ENCODE assay signal across 23 mouse cellular contexts in the genomic region with DNA sequence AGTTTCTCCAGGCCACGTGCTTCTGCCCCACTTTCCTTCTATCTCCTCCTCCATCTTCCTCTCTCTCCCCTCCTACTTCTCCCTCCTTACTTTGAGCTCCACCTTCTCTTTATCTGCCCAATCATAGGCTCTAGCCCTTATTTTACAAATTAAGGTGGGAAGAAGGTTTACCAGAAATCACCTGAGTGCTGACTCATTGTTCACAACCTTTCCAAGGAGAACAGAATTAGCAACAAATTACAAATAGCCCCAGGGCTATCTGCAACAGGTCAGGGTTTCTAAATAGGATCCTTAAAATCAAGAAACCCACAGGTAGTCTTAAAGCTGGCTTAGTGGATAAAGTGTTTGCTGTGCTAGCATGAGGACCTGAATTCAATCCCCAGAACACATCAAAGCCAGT.
DNase-seq lines count a peak whose midpoint lies in the region; TF ChIP-seq lines count a peak whose summit lies in the region.
"Had no signal": no experiment of that assay in that cellular context is flagged by ENCODE, and none has a peak within 500 bp of the region (broad histone marks: within the 10 kb centered on the region; RNA-seq: fewer than 3 reads in every experiment).

No protein-coding gene starts in this region.

- H3K4me1 ChIP-seq in ES-Bruce4 (ENCODE audit: control insufficient read depth, insufficient read depth, low read length) (peaks cover 2% of the 10 kb centered on the region), ES-E14 (ENCODE audit: control insufficient read depth in 2 of 2, insufficient read depth in 2 of 2, low read length in 2 of 2, poor library complexity in 1 of 2) (no peaks in the 10 kb centered on the region)
- no peaks in the 10 kb centered on the region for H3K4me1 ChIP-seq in hindbrain, embryonic 10.5 days (replicated peaks)
- H3K4me1 ChIP-seq: embryonic facial prominence, embryonic 13.5 days; embryonic facial prominence, embryonic 15.5 days; forebrain, embryonic 13.5 days; forebrain, embryonic 15.5 days had no signal

- TF ChIP-seq CTCF in ES-Bruce4 (IDR thresholded peaks at IDR 0.05; ENCODE audit: low read depth, low read length) = no peak

- no peaks in the 10 kb centered on the region for H3K27me3 ChIP-seq in ES-Bruce4 (ENCODE audit: control insufficient read depth, insufficient read depth, low read length, poor library complexity, severe bottlenecking)
- H3K27me3 ChIP-seq in hindbrain, embryonic 10.5 days (ENCODE audit: insufficient read depth, poor library complexity, severe bottlenecking) = no peaks in the 10 kb centered on the region
- H3K27me3 ChIP-seq: embryonic facial prominence, embryonic 13.5 days; embryonic facial prominence, embryonic 15.5 days; forebrain, embryonic 13.5 days; forebrain, embryonic 15.5 days had no signal

- no peak for TF ChIP-seq EP300 in ES-Bruce4 (IDR thresholded peaks at IDR 0.05; ENCODE audit: insufficient read depth, low read depth, low read length)

- in situ Hi-C loops in ES-E14 (cut with MboI; ENCODE audit: low sequenced_read_pairs in 2 of 2, unreplicated experiment in 2 of 2) = no loop called here

- H3K36me3 ChIP-seq in ES-Bruce4 (ENCODE audit: control insufficient read depth, insufficient read depth, low read length, poor library complexity, severe bottlenecking) = no peaks in the 10 kb centered on the region
- H3K36me3 ChIP-seq in ES-E14 (ENCODE audit: control insufficient read depth, insufficient read depth, low read length, poor library complexity, severe bottlenecking) = no peaks in the 10 kb centered on the region
- H3K36me3 ChIP-seq in hindbrain, embryonic 10.5 days = no peaks in the 10 kb centered on the region
- H3K36me3 ChIP-seq: embryonic facial prominence, embryonic 13.5 days; embryonic facial prominence, embryonic 15.5 days; forebrain, embryonic 15.5 days had no signal

- no peak for TF ChIP-seq POLR2A in ES-Bruce4 (IDR thresholded peaks at IDR 0.05; ENCODE audit: insufficient read depth, low read length)

- H3K9me3 ChIP-seq in ES-Bruce4 (replicated peaks; ENCODE audit: control insufficient read depth, insufficient read depth, low read length, poor library complexity, severe bottlenecking) (peaks cover 6% of the 10 kb centered on the region; the same call in 1 of the 2 replicates), ES-E14 (ENCODE audit: control insufficient read depth, insufficient read depth, low read depth, low read length) (no peaks in the 10 kb centered on the region)
- H3K9me3 ChIP-seq in hindbrain, embryonic 10.5 days = no peaks in the 10 kb centered on the region
- H3K9me3 ChIP-seq: embryonic facial prominence, embryonic 13.5 days; embryonic facial prominence, embryonic 15.5 days; forebrain, embryonic 13.5 days; forebrain, embryonic 15.5 days had no signal

- H3K4me3 ChIP-seq in ES-Bruce4 (ENCODE audit: low read depth, low read length) = no peak overlapping the region
- H3K4me3 ChIP-seq in ES-E14 (ENCODE audit: insufficient read depth in 1 of 2, low read depth in 1 of 2, low read length in 2 of 2, poor library complexity in 1 of 2, severe bottlenecking in 1 of 2) = no peak overlapping the region; a peak in 1 of 4 replicates
- H3K4me3 ChIP-seq in hindbrain, embryonic 10.5 days = no peak overlapping the region
- H3K4me3 ChIP-seq: embryonic facial prominence, embryonic 13.5 days; embryonic facial prominence, embryonic 15.5 days; erythroblast, embryonic 14.5 days; forebrain, embryonic 13.5 days; forebrain, embryonic 15.5 days had no signal

- WGBS in hindbrain, embryonic 10.5 days = 55% methylated on average over 1 of the region's 1 CpGs

- DNase-seq in ES-E14 (ENCODE audit: low read depth, low spot score) (peak; percentile 40), ZHBTc4 (ENCODE audit: low read depth, low spot score) (peak; percentile 73)
- DNase-seq in gonadal fat pad, adult 2 months (ENCODE audit: low read depth) = peak; percentile 23
- DNase-seq in thymus, postnatal 25 days = no peak
- DNase-seq in kidney, postnatal 36 days = no peak
- no peak for DNase-seq in heart, adult 8-10 months (ENCODE audit: low spot score)
- no peak for DNase-seq in hindbrain, embryonic 10.5 days (ENCODE audit: low spot score)
- DNase-seq: adrenal gland, adult 8-10 months; adrenal gland, postnatal 25 days; cerebellum, adult 11 months; cerebellum, adult 18-20 months; cerebellum, adult 8-10 months; cerebellum, adult 9-11 months; cerebellum, postnatal 14 days; cerebellum, postnatal 36 days; embryo, embryonic 11 days; forebrain, postnatal 0 days had no signal

- H3K9ac ChIP-seq in ES-Bruce4 (ENCODE audit: low read depth, poor library complexity, severe bottlenecking) (no peak overlapping the region), ES-E14 (ENCODE audit: insufficient read depth, low read depth, low read length, poor library complexity, severe bottlenecking) (no peak overlapping the region)
- H3K9ac ChIP-seq: embryonic facial prominence, embryonic 13.5 days; embryonic facial prominence, embryonic 15.5 days; forebrain, embryonic 13.5 days; forebrain, embryonic 15.5 days; forebrain, postnatal 0 days had no signal

- peak overlapping the region; percentile 54 for H3K27ac ChIP-seq in ES-Bruce4 (ENCODE audit: insufficient read depth, low read length)
- no peak overlapping the region for H3K27ac ChIP-seq in ES-E14 (ENCODE audit: insufficient read depth, low read depth, low read length, poor library complexity, severe bottlenecking)
- H3K27ac ChIP-seq in hindbrain, embryonic 10.5 days = no peak overlapping the region
- H3K27ac ChIP-seq: embryonic facial prominence, embryonic 13.5 days; embryonic facial prominence, embryonic 15.5 days; forebrain, embryonic 13.5 days; forebrain, embryonic 15.5 days had no signal

TF ChIP-seq in ES-E14, 5 proteins besides CTCF, POLR2A, EP300 and RAD21:
- TF ChIP-seq MAFK (IDR thresholded peaks at IDR 0.05; ENCODE audit: insufficient read depth, low read depth, low read length) (peak; percentile 75), CHD2 (IDR thresholded peaks at IDR 0.05; ENCODE audit: low read depth, low read length) (no peak), HCFC1 (IDR thresholded peaks at IDR 0.05; ENCODE audit: borderline replicate concordance, insufficient read depth, low read length) (no peak)

Comparison
In these comparisons a context has a peak if more than half of its experiments do, and no peak if none do; other contexts are left out.
1. DNase-seq: peak in ES-E14 (single experiment), ZHBTc4 (single experiment) and gonadal fat pad, adult 2 months (single experiment); none in thymus, postnatal 25 days (single experiment), kidney, postnatal 36 days (0 of 2), heart, adult 8-10 months (single experiment) and hindbrain, embryonic 10.5 days (single experiment).